Mouse (Mus musculus) CH12.LX (cell line): ENCODE results near the gene Gm15013. TPM values are rescaled to one million over a fixed set of nuclear protein-coding genes. Genes with fewer than 3 reads are reported as not detected.
"Not testable (repeated sequence)": the region's sequence is repeated elsewhere in the genome, so short reads cannot be mapped to it uniquely, and the experiment has no call there.

Experiments
- DNase-seq: peaks from one replicate; pipeline ENCODE4 v3.0.0-alpha.2; 2013; ENCODE audit errors: extremely low read depth
- H3K27ac ChIP-seq: 2 replicates; pipeline ENCODE4 v1.5.1; 2012; ENCODE audit warnings: low read depth, mild to moderate bottlenecking, control low read depth, moderate library complexity; ENCODE audit not compliant: insufficient read depth
- H3K27me3 ChIP-seq: replicated peaks from 2 replicates; pipeline ENCODE3; 2012; ENCODE audit warnings: inconsistent platforms
- H3K36me3 ChIP-seq, 2 experiments: replicated peaks in 1 of 2; 2 replicates each; pipeline versions ENCODE3 to v1.6.1; 2012; ENCODE audit warnings: inconsistent platforms in 1 of 2, low read length in 1 of 2, mild to moderate bottlenecking in 1 of 2, mixed read lengths in 1 of 2, moderate library complexity in 1 of 2; ENCODE audit not compliant: control insufficient read depth in 1 of 2, insufficient read depth in 1 of 2
- H3K4me1 ChIP-seq, 2 experiments: 2 replicates each; pipeline ENCODE4 v1.6.1; 2012; ENCODE audit warnings: inconsistent platforms in 1 of 2, moderate library complexity in 1 of 2; ENCODE audit not compliant: insufficient read depth in 2 of 2, control insufficient read depth in 1 of 2
- H3K4me2 ChIP-seq: 2 replicates; pipeline ENCODE4 v1.6.1; 2012; ENCODE audit warnings: low read depth, mild to moderate bottlenecking, control low read depth; ENCODE audit not compliant: poor library complexity, insufficient read depth, severe bottlenecking
- H3K4me3 ChIP-seq, 3 experiments: fragments of 150-350 bp in 1 of 3; sonication (generic) in 1 of 3; replicated peaks in 1 of 3; 2 replicates each; pipeline versions ENCODE3 to v1.5.1; 2011 to 2012; ENCODE audit warnings: low read depth in 2 of 3, low read length in 2 of 3, mild to moderate bottlenecking in 2 of 3, moderate library complexity in 2 of 3, control low read depth in 1 of 3, improper control_type of control experiment in 1 of 3, inconsistent platforms in 1 of 3, mixed read lengths in 1 of 3; ENCODE audit not compliant: poor library complexity in 1 of 3
- H3K79me2 ChIP-seq: replicated peaks from 2 replicates; pipeline ENCODE4 v1.6.1; 2012; ENCODE audit warnings: mild to moderate bottlenecking, moderate library complexity; ENCODE audit not compliant: control insufficient read depth, poor library complexity, insufficient read depth, severe bottlenecking; ENCODE audit errors: extremely low read depth
- H3K9ac ChIP-seq: 2 replicates; pipeline ENCODE4 v1.6.1; 2012; ENCODE audit warnings: low read depth, mild to moderate bottlenecking, control low read depth, moderate library complexity; ENCODE audit not compliant: insufficient read depth
- H3K9me3 ChIP-seq: replicated peaks from 2 replicates; pipeline ENCODE3; 2012; ENCODE audit warnings: low read length, inconsistent platforms, mixed read lengths
- CTCF ChIP-seq, 2 experiments: IDR thresholded peaks in 1 of 2; conservative IDR thresholded peaks in 1 of 2; 2 replicates each; pipeline ENCODE4 v1.5.1; 2011 to 2012; ENCODE audit warnings: low read depth in 2 of 2, low read length in 2 of 2, improper control_type of control experiment in 1 of 2, inconsistent platforms in 1 of 2, mild to moderate bottlenecking in 1 of 2, moderate library complexity in 1 of 2
- EP300 ChIP-seq: IDR thresholded peaks from 2 replicates; pipeline ENCODE4 v1.6.1; 2011; ENCODE audit warnings: low read length, improper control_type of control experiment
- MAFK ChIP-seq: IDR thresholded peaks from 2 replicates; pipeline ENCODE4 v1.6.1; 2011; ENCODE audit warnings: low read length, improper control_type of control experiment; ENCODE audit not compliant: insufficient replicate concordance
- MEF2A ChIP-seq: IDR thresholded peaks from 2 replicates; pipeline ENCODE4 v1.6.1; 2014; ENCODE audit warnings: low read depth, mild to moderate bottlenecking, inconsistent platforms, low read length, improper control_type of control experiment, borderline replicate concordance
- NELFE ChIP-seq: IDR thresholded peaks from 2 replicates; pipeline ENCODE4 v1.6.1; 2011; ENCODE audit warnings: low read depth, low read length, improper control_type of control experiment
- PAX5 ChIP-seq: IDR thresholded peaks from 2 replicates; pipeline ENCODE4 v1.6.1; 2012; ENCODE audit warnings: low read length, inconsistent platforms, mixed read lengths
- POLR2A ChIP-seq: IDR thresholded peaks from 2 replicates; pipeline ENCODE4 v1.6.1; 2011; ENCODE audit warnings: low read depth, mild to moderate bottlenecking, improper control_type of control experiment, low read length
- RAD21 ChIP-seq: IDR thresholded peaks from 2 replicates; pipeline ENCODE4 v1.6.1; 2011; ENCODE audit warnings: low read depth, mild to moderate bottlenecking, low read length, improper control_type of control experiment, moderate library complexity
- SMC3 ChIP-seq: IDR thresholded peaks from 2 replicates; pipeline ENCODE4 v1.6.1; 2011; ENCODE audit warnings: low read depth, low read length, improper control_type of control experiment
- ZNF384 ChIP-seq: IDR thresholded peaks from 2 replicates; pipeline ENCODE4 v1.6.1; 2012; ENCODE audit warnings: low read depth, low read length, improper control_type of control experiment, inconsistent platforms
- dilution Hi-C: fragments of 300-500 bp; cut with MboI; formaldehyde crosslinking; loops from 2 replicates; pipeline ENCODE4 v1.14.3; 2020; ENCODE audit warnings: low sequenced_read_pairs; ENCODE audit not compliant: extremely low pct_unique_long_range_greater_than_20kb, extremely low pct_ligation_motif_present
- in situ Hi-C: fragments of 300-500 bp; cut with MboI; formaldehyde crosslinking; loops from 3 replicates; pipeline ENCODE4 v1.14.3; 2019; ENCODE audit warnings: low sequenced_read_pairs, low pct_ligation_motif_present, low pct_unique_long_range_greater_than_20kb, mixed read lengths
- polyA plus RNA-seq: library from polyadenylated mRNA; unstranded; fragments of >175 nt; gene quantifications from 2 replicates; pipeline ENCODE4 v1.2.1, GENCODE M21; 2012; ENCODE audit warnings: low read depth; ENCODE audit not compliant: insufficient read length
- total RNA-seq, 2 experiments: library from RNA; depleted of rRNA; stranded (reverse); fragments of 300-350 nt in 1 of 2; fragments of >200 nt in 1 of 2; gene quantifications; 2 replicates each; pipeline ENCODE4 v1.2.3; 2012 to 2014

Gene Gm15013
- total RNA-seq (2012; rRNA removed) (not detected in 2 replicates), total RNA-seq (2014; rRNA removed) (0.82 and 0.87 TPM in 2 replicates), polyA plus RNA-seq (0.70 and 3.4 TPM in 2 replicates)

GRCm38 (mm10) chrX:139714381-139714780 lies at the start of gene Gm15013:
Gm15013 (minus strand) TSS chrX:139714481.
- H3K9me3 ChIP-seq = no peaks in the 10 kb centered on the region
- dilution Hi-C loops = no loop called here
- no peaks in the 10 kb centered on the region for H3K79me2 ChIP-seq
- in situ Hi-C loops = no loop called here
- H3K27me3 ChIP-seq = no peaks in the 10 kb centered on the region
- no peak within 1 kb of the TSS for H3K27ac ChIP-seq
- DNase-seq = no peak
- no peaks in the 10 kb centered on the region for H3K4me1 ChIP-seq
- TF ChIP-seq MEF2A (no peak), NELFE (no peak)
- H3K36me3 ChIP-seq = peaks cover 0 to 3% of the 10 kb centered on the region in 2 experiments
- no peak within 1 kb of the TSS for H3K9ac ChIP-seq
- H3K4me3 ChIP-seq = no peak within 1 kb of the TSS
- no peak within 1 kb of the TSS for H3K4me2 ChIP-seq

DNA sequence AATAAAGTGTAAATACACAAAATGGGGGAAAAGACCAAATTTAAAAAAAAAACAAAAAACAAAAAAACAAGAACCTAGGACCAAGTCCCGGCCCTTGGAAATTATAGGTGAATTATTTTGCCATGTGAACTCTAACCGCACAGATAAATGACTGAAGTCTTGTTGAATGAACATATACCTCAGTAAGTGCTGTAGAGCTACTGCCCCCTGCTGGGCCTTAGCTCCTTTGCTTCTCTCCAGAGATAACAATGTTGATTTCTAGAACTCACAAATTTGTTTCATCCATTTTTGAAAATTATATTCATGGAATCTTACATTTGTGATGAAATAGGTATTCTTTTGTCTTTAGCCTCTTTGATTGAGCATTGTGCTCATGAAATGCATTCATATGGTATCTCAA lies 48.3 kb upstream of the Gm15013 start:
- DNase-seq = peak; percentile 44
- no peak overlapping the region for H3K27ac ChIP-seq
- no peaks in the 10 kb centered on the region for H3K79me2 ChIP-seq
- dilution Hi-C loops = no loop called here
- H3K4me2 ChIP-seq = no peak overlapping the region
- no peaks in the 10 kb centered on the region for H3K27me3 ChIP-seq
- H3K4me1 ChIP-seq = no peaks in the 10 kb centered on the region
- no peaks in the 10 kb centered on the region for H3K9me3 ChIP-seq
- no peak overlapping the region for H3K4me3 ChIP-seq
- no peaks in the 10 kb centered on the region for H3K36me3 ChIP-seq
- in situ Hi-C loops = no loop called here
- TF ChIP-seq PAX5 (no peak), SMC3 (peak; percentile 58), EP300 (no peak), POLR2A (no peak), MAFK (no peak), ZNF384 (no peak), RAD21 (peak; percentile 64), CTCF (conservative IDR thresholded peaks at IDR 0.05 in 1 of 2, IDR thresholded peaks at IDR 0.05 in 1 of 2; ENCODE audit: low read depth in 2 of 2, low read length in 2 of 2) (peak in 1 of 2 experiments; percentile 70; a peak in 2 of 4 replicates)
- no peak overlapping the region for H3K9ac ChIP-seq

DNA sequence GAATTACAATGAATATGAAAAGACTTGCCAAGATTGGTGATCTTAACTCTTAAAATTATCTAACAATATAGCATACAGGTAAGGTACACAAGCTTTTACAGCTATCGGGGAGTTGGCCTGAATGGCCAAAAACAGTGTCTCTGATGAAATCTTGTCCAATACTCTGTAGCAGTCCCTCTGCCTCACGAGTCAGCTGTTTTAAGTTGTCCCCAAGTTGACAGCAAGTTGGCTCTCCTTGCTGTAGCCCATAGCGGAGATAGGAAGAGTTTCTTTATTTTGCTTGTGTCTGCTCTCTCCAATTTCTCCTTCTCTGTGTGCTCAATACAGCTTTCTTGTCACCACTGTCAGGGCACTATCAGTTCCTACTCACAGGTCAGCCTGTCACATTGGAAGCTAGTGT lies 44.4 kb upstream of the Gm15013 start:
- H3K27ac ChIP-seq, DNase-seq, H3K4me3 ChIP-seq, H3K9ac ChIP-seq, H3K9me3 ChIP-seq, H3K4me1 ChIP-seq, H3K79me2 ChIP-seq, in situ Hi-C loops, H3K4me2 ChIP-seq, H3K27me3 ChIP-seq, dilution Hi-C loops, H3K36me3 ChIP-seq: not testable (repeated sequence)
